Mouse (Mus musculus): ENCODE measurements around the gene Cxcl5. TPM values are rescaled to one million over a fixed set of nuclear protein-coding genes. Genes with fewer than 3 reads are reported as not detected.
A peak's percentile ranks its signal among the peaks of the same experiment; 100 is the strongest.

The Cxcl5 gene
- not detected in 2 replicates for polyA plus RNA-seq (2015; fragmentation: Nextera tagmentation; extraction: Ambion mirVana)

DNA sequence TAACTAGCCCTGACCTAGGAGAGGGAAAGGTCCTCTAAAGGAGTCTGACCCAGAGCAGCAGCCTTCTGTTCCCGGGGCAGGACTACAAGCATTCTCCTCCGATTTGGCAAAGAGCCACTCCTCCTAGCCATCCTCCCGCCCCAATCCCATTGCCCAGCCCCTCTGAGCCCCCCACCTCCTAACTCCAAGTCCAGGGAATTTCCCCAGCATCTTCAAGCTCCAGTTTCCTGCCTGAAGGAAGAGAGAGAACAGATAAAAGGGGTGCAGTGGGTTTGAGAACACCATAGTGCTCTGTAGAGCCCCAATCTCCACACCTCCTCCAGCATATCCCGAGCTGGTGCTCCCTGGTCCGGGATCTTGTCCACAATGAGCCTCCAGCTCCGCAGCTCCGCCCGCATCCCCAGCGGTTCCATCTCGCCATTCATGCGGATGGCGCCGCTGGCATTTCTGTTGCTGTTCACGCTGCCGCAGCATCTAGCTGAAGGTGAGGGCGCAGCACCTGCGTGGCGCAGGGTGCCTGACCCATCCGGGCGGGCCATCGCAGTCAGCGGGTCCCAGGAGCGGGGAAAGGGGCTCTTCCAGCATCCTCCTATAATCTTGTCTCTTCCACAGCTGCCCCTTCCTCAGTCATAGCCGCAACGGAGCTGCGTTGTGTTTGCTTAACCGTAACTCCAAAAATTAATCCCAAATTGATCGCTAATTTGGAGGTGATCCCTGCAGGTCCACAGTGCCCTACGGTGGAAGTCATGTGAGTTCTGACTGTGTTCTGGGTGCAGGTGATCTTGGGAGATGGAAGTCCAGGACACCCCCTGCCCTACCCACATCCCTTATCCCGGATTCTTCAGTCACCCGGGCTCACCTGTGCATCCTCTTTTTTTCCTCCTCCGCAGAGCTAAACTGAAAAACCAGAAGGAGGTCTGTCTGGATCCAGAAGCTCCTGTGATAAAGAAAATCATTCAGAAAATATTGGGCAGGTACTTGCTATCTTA is at the start of gene Cxcl5:
TSS of gene Cxcl5 (plus strand) at position 284 of the 989 bp plus-strand sequence.
- H3K27me3 ChIP-seq = peaks cover 25% of the 10 kb centered on the region
- WGBS = 3% methylated on average over 32 of the region's 32 CpGs
- H3K4me3 ChIP-seq (replicated peaks) = peak within 1 kb of the TSS; percentile 52
- no peak within 1 kb of the TSS for H3K27ac ChIP-seq
- peak within 1 kb of the TSS; percentile 74 for H3K9ac ChIP-seq (replicated peaks)
- ATAC-seq = peak; percentile 87
- H3K4me1 ChIP-seq (replicated peaks) = peaks cover 17% of the 10 kb centered on the region
- no peaks in the 10 kb centered on the region for H3K36me3 ChIP-seq
- H3K9me3 ChIP-seq = no peaks in the 10 kb centered on the region
- peak within 1 kb of the TSS; percentile 84 for H3K4me2 ChIP-seq (replicated peaks)

- no peak for ATAC-seq
- H3K36me3 ChIP-seq = no peaks in the 10 kb centered on the region
- no peaks in the 10 kb centered on the region for H3K27me3 ChIP-seq
- no peaks in the 10 kb centered on the region for H3K4me1 ChIP-seq (replicated peaks)
- H3K9ac ChIP-seq (replicated peaks) = no peak overlapping the region
- no peak overlapping the region for H3K27ac ChIP-seq
- H3K4me2 ChIP-seq (replicated peaks) = no peak overlapping the region
- WGBS = 77% methylated on average over 2 of the region's 2 CpGs
- H3K4me3 ChIP-seq (replicated peaks) = no peak overlapping the region
- no peaks in the 10 kb centered on the region for H3K9me3 ChIP-seq
Measured at GRCm38 (mm10) chr5:90711409-90711808, 47.8 kb upstream of the Cxcl5 start.

GRCm38 (mm10) chr5:90717937-90718336 is 41.2 kb upstream of the Cxcl5 start:
- no peaks in the 10 kb centered on the region for H3K4me1 ChIP-seq (replicated peaks)
- no peaks in the 10 kb centered on the region for H3K36me3 ChIP-seq
- H3K27me3 ChIP-seq = no peaks in the 10 kb centered on the region
- peak; percentile 40; the same call in 1 of the 2 replicates for ATAC-seq
- WGBS = 85% methylated on average over 1 of the region's 1 CpGs
- no peaks in the 10 kb centered on the region for H3K9me3 ChIP-seq
- no peak overlapping the region for H3K4me2 ChIP-seq (replicated peaks)
- no peak overlapping the region for H3K9ac ChIP-seq (replicated peaks)
- no peak overlapping the region for H3K4me3 ChIP-seq (replicated peaks)
- no peak overlapping the region for H3K27ac ChIP-seq

- ATAC-seq = no peak
- Histone ChIP-seq H3K27ac (no peak overlapping the region), H3K27me3 (no peaks in the 10 kb centered on the region), H3K4me3 (replicated peaks) (no peak overlapping the region), H3K9me3 (no peaks in the 10 kb centered on the region), H3K4me1 (replicated peaks) (no peaks in the 10 kb centered on the region), H3K36me3 (no peaks in the 10 kb centered on the region), H3K9ac (replicated peaks) (no peak overlapping the region), H3K4me2 (replicated peaks) (no peak overlapping the region)
- WGBS = 94% methylated on average over 3 of the region's 3 CpGs
Measured at GRCm38 (mm10) chr5:90722656-90723055, 36.5 kb upstream of the Cxcl5 start.

DNA sequence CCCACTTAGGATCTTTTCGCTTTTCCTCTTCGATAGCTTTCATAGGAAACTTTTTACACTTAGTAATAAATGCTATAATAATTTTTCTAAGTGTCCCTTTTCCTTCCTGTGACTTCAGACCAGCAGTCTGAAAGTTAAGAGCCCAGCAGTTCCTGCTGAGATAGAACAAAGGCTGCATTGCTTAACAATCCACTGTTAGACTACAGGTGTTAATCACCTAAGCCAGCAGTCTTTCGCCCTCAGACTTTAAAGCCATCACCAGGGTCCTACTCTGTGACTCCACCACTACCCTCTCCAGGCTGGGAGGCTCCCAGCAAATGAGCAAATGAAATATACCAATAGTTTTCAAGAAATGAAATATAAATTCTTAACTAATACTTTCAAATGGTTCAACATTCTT is 30.9 kb upstream of the Cxcl5 start:
- no peak overlapping the region for H3K4me2 ChIP-seq (replicated peaks)
- no peak for ATAC-seq
- H3K27ac ChIP-seq = no peak overlapping the region

DNA sequence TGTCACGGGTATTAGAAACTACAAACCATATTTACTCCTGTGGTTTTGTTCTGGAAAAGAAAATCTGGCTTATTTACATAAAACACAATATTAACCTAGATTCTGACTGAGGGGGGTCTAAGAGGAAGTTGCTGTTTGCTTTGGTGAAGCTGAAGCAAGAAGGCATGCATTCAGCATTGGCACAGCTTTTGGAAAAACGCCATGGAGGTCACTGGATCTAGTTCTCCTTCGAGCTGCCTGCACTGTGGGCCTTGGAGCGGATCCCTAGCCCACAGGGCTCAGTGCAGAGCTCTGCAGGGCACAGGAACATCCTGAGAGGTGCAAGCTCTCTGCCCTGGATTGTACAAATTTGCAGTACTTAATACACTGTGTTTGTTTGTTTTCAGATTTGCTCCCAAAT is 27.7 kb upstream of the Cxcl5 start:
- 78% methylated on average over 4 of the region's 4 CpGs for WGBS
- ATAC-seq = no peak

More for the DNA sequence above, 30.9 kb upstream of the Cxcl5 start:
- H3K9ac ChIP-seq (replicated peaks) = no peak overlapping the region
- H3K4me1 ChIP-seq (replicated peaks) = no peaks in the 10 kb centered on the region
- 86% methylated on average over 3 of the region's 3 CpGs for WGBS
- no peaks in the 10 kb centered on the region for H3K9me3 ChIP-seq
- no peaks in the 10 kb centered on the region for H3K36me3 ChIP-seq
- H3K27me3 ChIP-seq = no peaks in the 10 kb centered on the region
- H3K4me3 ChIP-seq (replicated peaks) = no peak overlapping the region

GRCm38 (mm10) chr5:90742029-90742428 is 17.1 kb upstream of the Cxcl5 start:
- Histone ChIP-seq H3K27me3 (no peaks in the 10 kb centered on the region), H3K9ac (replicated peaks) (no peak overlapping the region), H3K9me3 (no peaks in the 10 kb centered on the region), H3K4me2 (replicated peaks) (no peak overlapping the region), H3K4me1 (replicated peaks) (no peaks in the 10 kb centered on the region), H3K27ac (no peak overlapping the region), H3K36me3 (no peaks in the 10 kb centered on the region), H3K4me3 (replicated peaks) (no peak overlapping the region)
- no peak for ATAC-seq
- WGBS = 83% methylated on average over 4 of the region's 4 CpGs

More for the DNA sequence above, 27.7 kb upstream of the Cxcl5 start:
- Histone ChIP-seq H3K9me3 (no peaks in the 10 kb centered on the region), H3K4me1 (replicated peaks) (no peaks in the 10 kb centered on the region), H3K9ac (replicated peaks) (no peak overlapping the region), H3K36me3 (no peaks in the 10 kb centered on the region), H3K27ac (no peak overlapping the region), H3K4me2 (replicated peaks) (no peak overlapping the region), H3K4me3 (replicated peaks) (no peak overlapping the region), H3K27me3 (no peaks in the 10 kb centered on the region)

GRCm38 (mm10) chr5:90753934-90754333 is 5.2 kb upstream of the Cxcl5 start:
- Histone ChIP-seq H3K4me1 (replicated peaks) (peaks cover 9% of the 10 kb centered on the region), H3K36me3 (no peaks in the 10 kb centered on the region), H3K4me3 (replicated peaks) (no peak overlapping the region), H3K9ac (replicated peaks) (no peak overlapping the region), H3K4me2 (replicated peaks) (no peak overlapping the region), H3K27ac (no peak overlapping the region), H3K9me3 (no peaks in the 10 kb centered on the region), H3K27me3 (peaks cover 11% of the 10 kb centered on the region)
- no peak for ATAC-seq
- 96% methylated on average over 1 of the region's 1 CpGs for WGBS

GRCm38 (mm10) chr5:90758020-90758605 is 1.0 kb upstream of the Cxcl5 start:
- peaks cover 25% of the 10 kb centered on the region for H3K27me3 ChIP-seq
- peaks cover 17% of the 10 kb centered on the region for H3K4me1 ChIP-seq (replicated peaks)
- no peak for ATAC-seq
- 35% methylated on average over 5 of the region's 5 CpGs for WGBS
- no peaks in the 10 kb centered on the region for H3K36me3 ChIP-seq
- H3K9ac ChIP-seq (replicated peaks) = no peak overlapping the region
- H3K4me2 ChIP-seq (replicated peaks) = no peak overlapping the region
- no peak overlapping the region for H3K4me3 ChIP-seq (replicated peaks)
- no peak overlapping the region for H3K27ac ChIP-seq
- H3K9me3 ChIP-seq = no peaks in the 10 kb centered on the region

GRCm38 (mm10) chr5:90760303-90760702 is 1.1 kb downstream of the Cxcl5 start:
- ATAC-seq = no peak
- H3K9me3 ChIP-seq = no peaks in the 10 kb centered on the region
- peaks cover 17% of the 10 kb centered on the region for H3K4me1 ChIP-seq (replicated peaks)
- no peak overlapping the region for H3K4me2 ChIP-seq (replicated peaks)
- H3K27me3 ChIP-seq = peaks cover 25% of the 10 kb centered on the region
- H3K27ac ChIP-seq = no peak overlapping the region
- no peak overlapping the region for H3K9ac ChIP-seq (replicated peaks)
- 42% methylated on average over 4 of the region's 4 CpGs for WGBS
- H3K36me3 ChIP-seq = no peaks in the 10 kb centered on the region
- H3K4me3 ChIP-seq (replicated peaks) = no peak overlapping the region

DNA sequence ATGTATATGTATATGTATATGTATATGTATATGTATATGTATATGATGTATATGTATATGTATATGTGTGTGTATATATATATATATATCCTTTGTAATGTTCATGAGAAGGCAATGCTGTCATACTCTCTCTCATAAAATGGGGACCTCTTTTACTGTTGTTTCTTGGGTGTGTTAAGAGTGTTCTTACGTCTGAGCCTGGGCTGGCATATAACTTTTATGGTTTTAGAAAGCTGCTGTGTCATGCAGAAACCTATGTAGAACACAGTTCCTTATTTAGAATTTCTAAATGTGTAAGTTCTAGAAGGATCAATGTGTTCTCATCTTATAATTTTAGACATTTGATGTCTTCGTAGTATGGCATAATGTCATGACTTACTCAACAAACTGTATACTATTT is 1.7 kb downstream of the Cxcl5 start:
- no peaks in the 10 kb centered on the region for H3K36me3 ChIP-seq
- H3K27me3 ChIP-seq = peaks cover 25% of the 10 kb centered on the region
- H3K4me3 ChIP-seq (replicated peaks) = no peak overlapping the region
- H3K9me3 ChIP-seq = no peaks in the 10 kb centered on the region
- H3K4me1 ChIP-seq (replicated peaks) = peaks cover 17% of the 10 kb centered on the region
- no peak overlapping the region for H3K9ac ChIP-seq (replicated peaks)
- H3K4me2 ChIP-seq (replicated peaks) = no peak overlapping the region
- ATAC-seq = no peak
- WGBS = 93% methylated on average over 2 of the region's 2 CpGs
- H3K27ac ChIP-seq = no peak overlapping the region

- H3K27me3 ChIP-seq = peaks cover 25% of the 10 kb centered on the region
- H3K4me1 ChIP-seq (replicated peaks) = peaks cover 17% of the 10 kb centered on the region
- H3K9me3 ChIP-seq = no peaks in the 10 kb centered on the region
- no peak overlapping the region for H3K4me2 ChIP-seq (replicated peaks)
- no peak for ATAC-seq
- no peak overlapping the region for H3K9ac ChIP-seq (replicated peaks)
- 94% methylated on average over 3 of the region's 3 CpGs for WGBS
- no peaks in the 10 kb centered on the region for H3K36me3 ChIP-seq
- H3K4me3 ChIP-seq (replicated peaks) = no peak overlapping the region
- no peak overlapping the region for H3K27ac ChIP-seq
Measured at GRCm38 (mm10) chr5:90761834-90762233, 2.7 kb downstream of the Cxcl5 start.
